Mouse (Mus musculus) brain, embryonic 18.5 days (tissue): Measurements from ENCODE around the gene Rpgrip1.

Experiments used
- DNase-seq: peaks from one replicate; pipeline ENCODE4 v3.0.0-alpha.2; 2012; ENCODE audit warnings: low read depth, low spot score

The Rpgrip1 gene

GRCm38 (mm10) chr14:52197156-52197878 is 86.8 kb downstream of the Rpgrip1 start, which contains the start of gene Supt16:
Supt16 (minus strand) TSS chr14:52197416.
- peak; percentile 60 for DNase-seq

- no peak for DNase-seq
These were observed 87.6 kb downstream of the Rpgrip1 start for GRCm38 (mm10) chr14:52198141-52198540.

GRCm38 (mm10) chr14:52199412-52199811 is 88.9 kb downstream of the Rpgrip1 start:
- DNase-seq = no peak
